Mouse (Mus musculus): ENCODE measurements around the gene Trio. TPM values are rescaled to one million over a fixed set of nuclear protein-coding genes. Genes with fewer than 3 reads are reported as not detected.

Gene Trio
- polyA plus RNA-seq, 1 experiment: 149 TPM

DNA sequence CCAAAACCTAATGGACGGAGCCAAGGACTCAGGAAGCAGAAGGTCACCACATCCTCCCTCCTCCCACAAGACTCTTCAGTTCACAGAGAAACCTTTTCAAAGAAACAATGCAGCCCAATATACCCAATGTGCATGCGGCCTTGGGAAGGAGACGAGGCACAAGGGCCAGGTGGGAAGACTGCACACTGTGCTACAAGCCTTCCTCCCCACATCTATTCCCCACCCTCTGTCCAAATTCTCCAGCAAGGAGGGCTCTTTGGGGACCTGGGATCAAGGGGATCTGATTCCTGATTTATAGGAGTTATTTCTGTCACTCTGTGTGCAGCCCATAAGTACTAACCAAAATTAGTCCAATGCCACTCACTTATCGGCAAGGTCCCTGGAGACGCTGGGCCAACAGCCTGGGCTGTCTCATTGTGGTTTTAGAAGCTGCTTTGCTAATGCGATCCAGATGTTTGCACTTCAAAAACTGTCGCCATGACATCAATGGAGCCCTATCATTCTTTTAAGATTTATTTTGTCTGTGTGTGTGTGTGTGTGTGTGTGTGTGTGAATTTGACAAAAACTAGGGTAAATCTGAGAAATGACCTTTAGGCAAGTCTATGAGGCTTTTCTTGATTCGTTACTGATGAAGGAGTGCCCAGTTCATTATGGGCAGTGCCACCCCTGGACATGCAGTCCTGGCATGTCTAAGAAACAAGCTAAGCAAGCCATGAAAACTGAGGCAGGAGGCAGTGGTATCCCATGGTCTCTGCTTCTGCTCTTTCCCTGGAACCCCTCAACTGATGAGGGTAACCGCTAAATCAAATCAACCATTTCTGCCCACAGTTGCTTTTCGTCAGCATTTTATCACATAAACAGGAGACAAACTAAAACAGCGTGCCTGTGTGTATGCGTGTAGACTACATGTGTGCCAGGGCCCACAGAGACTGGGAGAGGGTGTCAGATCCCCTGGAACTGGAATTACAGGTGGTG is 89.6 kb downstream of the Trio start:
- H3K4me1 ChIP-seq (ENCODE audit: control insufficient read depth, insufficient read depth, low read length): peaks cover 19% of the 10 kb centered on the region
- no peak overlapping the region for H3K4me3 ChIP-seq (ENCODE audit: insufficient read depth, low read length)
- no peak for TF ChIP-seq POLR2A (IDR thresholded peaks at IDR 0.05; ENCODE audit: extremely low read depth, insufficient read depth, low read length)
- TF ChIP-seq CTCF (IDR thresholded peaks at IDR 0.05; ENCODE audit: extremely low read depth, insufficient read depth, low read length): no peak
- H3K27ac ChIP-seq (ENCODE audit: insufficient read depth, low read length): peak overlapping the region; percentile 68; the same call in 1 of the 2 replicates

DNA sequence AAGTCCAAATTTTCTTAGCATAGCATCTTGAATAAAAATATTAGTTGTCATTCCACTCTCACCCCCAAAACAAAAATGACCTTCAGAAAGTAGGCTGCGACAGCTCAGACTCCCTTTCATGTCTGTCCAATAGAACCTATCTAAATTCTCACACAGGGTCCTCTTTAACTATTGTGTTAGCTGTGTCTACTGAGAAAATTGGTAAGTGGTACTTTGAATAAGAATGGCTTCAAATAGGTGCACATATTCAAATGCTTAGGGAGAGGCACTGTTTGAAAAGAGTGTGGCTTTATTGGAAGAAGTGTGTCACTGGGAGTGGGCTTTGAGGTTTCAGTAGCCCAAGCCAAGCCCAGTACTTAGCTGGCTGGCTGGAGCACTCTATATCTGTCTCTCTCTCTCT is 92.4 kb downstream of the Trio start:
- peaks cover 10% of the 10 kb centered on the region for H3K4me1 ChIP-seq (ENCODE audit: control insufficient read depth, insufficient read depth, low read length)
- no peak overlapping the region for H3K4me3 ChIP-seq (ENCODE audit: insufficient read depth, low read length)
- no peak overlapping the region for H3K27ac ChIP-seq (ENCODE audit: insufficient read depth, low read length)
- TF ChIP-seq POLR2A (IDR thresholded peaks at IDR 0.05; ENCODE audit: extremely low read depth, insufficient read depth, low read length) (no peak), CTCF (IDR thresholded peaks at IDR 0.05; ENCODE audit: extremely low read depth, insufficient read depth, low read length) (no peak)

DNA sequence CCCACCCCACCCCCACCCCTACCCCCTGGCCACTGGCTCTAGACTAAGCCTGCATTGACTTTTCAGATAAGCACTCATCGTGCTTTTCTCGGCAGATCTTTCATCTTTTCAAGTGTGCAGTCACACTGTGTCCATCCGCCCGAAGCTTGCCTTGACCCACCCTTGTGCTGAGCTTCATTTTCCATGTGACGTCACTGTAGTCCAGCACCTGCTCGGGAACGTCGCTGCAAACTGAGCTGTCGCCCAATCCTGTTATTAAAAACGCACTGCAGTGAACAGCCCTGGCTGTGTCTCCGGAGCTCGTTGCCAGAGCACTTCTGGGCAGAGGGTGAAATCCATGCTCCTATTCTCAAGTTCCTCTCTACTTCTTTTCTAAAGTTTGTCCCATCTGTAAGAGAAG is 93.8 kb downstream of the Trio start:
- Histone ChIP-seq H3K27ac (ENCODE audit: insufficient read depth, low read length) (no peak overlapping the region), H3K4me3 (ENCODE audit: insufficient read depth, low read length) (no peak overlapping the region), H3K4me1 (ENCODE audit: control insufficient read depth, insufficient read depth, low read length) (peaks cover 6% of the 10 kb centered on the region)
- TF ChIP-seq POLR2A (IDR thresholded peaks at IDR 0.05; ENCODE audit: extremely low read depth, insufficient read depth, low read length): no peak
- TF ChIP-seq CTCF (IDR thresholded peaks at IDR 0.05; ENCODE audit: extremely low read depth, insufficient read depth, low read length): no peak

DNA sequence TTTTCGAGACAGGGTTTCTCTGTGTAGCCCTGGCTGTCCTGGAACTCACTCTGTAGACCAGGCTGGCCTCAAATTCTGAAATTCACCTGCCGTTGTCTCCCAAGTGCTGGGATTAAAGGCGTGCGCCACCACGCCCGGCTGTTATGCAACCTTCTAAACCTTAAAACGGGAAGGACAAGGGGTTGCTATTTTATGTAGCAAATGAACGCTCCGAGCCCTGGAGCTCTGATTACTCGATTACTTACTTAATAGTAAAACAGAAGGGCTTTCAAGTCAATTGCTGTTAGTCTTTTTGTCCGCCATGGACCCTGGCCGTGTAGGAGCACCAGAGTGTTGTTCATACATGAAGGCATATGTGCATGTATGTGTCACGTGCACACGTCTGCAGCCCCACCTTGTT is 94.2 kb downstream of the Trio start:
- no peak overlapping the region for H3K4me3 ChIP-seq (ENCODE audit: insufficient read depth, low read length)
- H3K27ac ChIP-seq (ENCODE audit: insufficient read depth, low read length): no peak overlapping the region
- H3K4me1 ChIP-seq (ENCODE audit: control insufficient read depth, insufficient read depth, low read length): peaks cover 5% of the 10 kb centered on the region
- TF ChIP-seq CTCF (IDR thresholded peaks at IDR 0.05; ENCODE audit: extremely low read depth, insufficient read depth, low read length): no peak

- no peak overlapping the region for H3K27ac ChIP-seq (ENCODE audit: insufficient read depth, low read length)
- TF ChIP-seq CTCF (IDR thresholded peaks at IDR 0.05; ENCODE audit: extremely low read depth, insufficient read depth, low read length) (no peak), POLR2A (IDR thresholded peaks at IDR 0.05; ENCODE audit: extremely low read depth, insufficient read depth, low read length) (no peak)
- no peak overlapping the region for H3K4me3 ChIP-seq (ENCODE audit: insufficient read depth, low read length)
- peaks cover 8% of the 10 kb centered on the region; the same call in 1 of the 2 replicates for H3K4me1 ChIP-seq (ENCODE audit: control insufficient read depth, insufficient read depth, low read length)
Observed at GRCm38 (mm10) chr15:27927614-27928013, 98.0 kb downstream of the Trio start.

- no peak overlapping the region for H3K4me3 ChIP-seq (ENCODE audit: insufficient read depth, low read length)
- H3K4me1 ChIP-seq (ENCODE audit: control insufficient read depth, insufficient read depth, low read length): peaks cover 8% of the 10 kb centered on the region; the same call in 1 of the 2 replicates
- H3K27ac ChIP-seq (ENCODE audit: insufficient read depth, low read length): no peak overlapping the region
- TF ChIP-seq CTCF (IDR thresholded peaks at IDR 0.05; ENCODE audit: extremely low read depth, insufficient read depth, low read length): no peak
- no peak for TF ChIP-seq POLR2A (IDR thresholded peaks at IDR 0.05; ENCODE audit: extremely low read depth, insufficient read depth, low read length)
Observed at GRCm38 (mm10) chr15:27926941-27927340, 98.7 kb downstream of the Trio start.

DNA sequence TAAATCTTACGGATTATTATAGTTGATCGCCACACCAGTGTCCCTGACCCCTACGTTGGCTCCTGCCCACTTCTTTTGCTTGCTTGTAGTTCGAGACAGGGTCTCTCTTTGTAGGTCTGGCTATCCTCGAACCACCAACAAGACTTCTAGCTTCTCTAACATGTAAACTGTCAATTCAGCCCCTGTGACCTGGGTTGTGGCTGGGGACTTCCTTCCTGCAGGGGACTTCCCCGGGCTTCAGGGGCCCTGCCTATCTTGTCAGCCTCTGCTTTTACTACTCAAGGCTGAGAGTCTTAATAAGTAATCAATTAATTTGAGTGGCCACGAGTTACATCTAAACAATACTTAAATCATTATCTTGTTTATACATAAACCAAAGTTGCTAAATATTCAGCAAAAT is 99.2 kb downstream of the Trio start:
- TF ChIP-seq POLR2A (IDR thresholded peaks at IDR 0.05; ENCODE audit: extremely low read depth, insufficient read depth, low read length) (no peak), CTCF (IDR thresholded peaks at IDR 0.05; ENCODE audit: extremely low read depth, insufficient read depth, low read length) (no peak)
- Histone ChIP-seq H3K4me3 (ENCODE audit: insufficient read depth, low read length) (no peak overlapping the region), H3K4me1 (ENCODE audit: control insufficient read depth, insufficient read depth, low read length) (peaks cover 6% of the 10 kb centered on the region; the same call in 1 of the 2 replicates), H3K27ac (ENCODE audit: insufficient read depth, low read length) (no peak overlapping the region)

- Histone ChIP-seq H3K4me3 (ENCODE audit: insufficient read depth, low read length) (no peak overlapping the region), H3K4me1 (ENCODE audit: control insufficient read depth, insufficient read depth, low read length) (peaks cover 6% of the 10 kb centered on the region; the same call in 1 of the 2 replicates), H3K27ac (ENCODE audit: insufficient read depth, low read length) (0 out of 2 replicates have a peak overlapping the region, but pooled peaks have one; percentile 2)
- TF ChIP-seq POLR2A (IDR thresholded peaks at IDR 0.05; ENCODE audit: extremely low read depth, insufficient read depth, low read length) (no peak), CTCF (IDR thresholded peaks at IDR 0.05; ENCODE audit: extremely low read depth, insufficient read depth, low read length) (no peak)
Observed at GRCm38 (mm10) chr15:27925865-27926264, 99.8 kb downstream of the Trio start.

DNA sequence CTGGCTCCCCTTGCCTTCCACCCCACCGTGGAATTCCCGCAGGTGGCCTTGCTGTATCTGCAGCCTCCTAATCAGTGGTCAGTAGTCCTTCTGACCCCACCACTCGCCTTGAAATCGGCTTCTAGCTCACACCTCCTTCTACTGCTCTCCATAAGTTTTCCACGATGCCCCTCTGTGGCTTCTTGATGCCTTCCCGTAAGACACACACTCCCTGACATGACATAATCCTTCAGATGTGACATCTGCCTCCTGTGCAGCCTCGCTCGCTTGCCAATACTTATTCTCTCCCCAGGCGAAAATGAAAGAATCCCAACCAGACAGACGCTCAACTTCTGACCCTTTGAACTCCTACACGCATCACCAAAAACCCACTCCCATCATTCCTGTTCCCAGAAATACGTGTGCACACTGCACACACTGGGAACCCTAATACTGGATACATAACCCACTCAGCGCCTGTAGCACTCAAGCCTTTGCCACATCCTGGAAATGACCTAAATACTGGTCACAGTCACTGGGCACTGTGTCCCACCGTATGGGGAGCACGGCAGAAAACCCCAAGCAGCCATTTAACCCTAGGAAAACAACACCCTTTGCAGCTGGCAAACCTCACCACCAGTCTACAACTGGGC is 100.5 kb downstream of the Trio start:
- TF ChIP-seq POLR2A (IDR thresholded peaks at IDR 0.05; ENCODE audit: extremely low read depth, insufficient read depth, low read length) (no peak), CTCF (IDR thresholded peaks at IDR 0.05; ENCODE audit: extremely low read depth, insufficient read depth, low read length) (no peak)
- Histone ChIP-seq H3K4me3 (ENCODE audit: insufficient read depth, low read length) (no peak overlapping the region), H3K4me1 (ENCODE audit: control insufficient read depth, insufficient read depth, low read length) (peaks cover 6% of the 10 kb centered on the region; the same call in 1 of the 2 replicates), H3K27ac (ENCODE audit: insufficient read depth, low read length) (no peak overlapping the region)
